Mouse (Mus musculus) testis, postnatal 10 days (tissue): Measurements from ENCODE around the gene Hist1h4a.
"Not testable (repeated sequence)": the region's sequence is repeated elsewhere in the genome, so short reads cannot be mapped to it uniquely, and the experiment has no call there.

Experiments
- DNase-seq: peaks from one replicate; pipeline ENCODE4 v3.0.0; 2021; ENCODE audit warnings: low spot score

The Hist1h4a gene

GRCm38 (mm10) chr13:23760972-23761864 lies at the start of gene Hist1h4a:
Gene Hist1h4a (minus strand): TSS chr13:23761230.
- peak; percentile 99 for DNase-seq

- no peak for DNase-seq
These were observed 45.5 kb upstream of the Hist1h4a start, which contains the start of gene Slc17a2 for GRCm38 (mm10) chr13:23806422-23807052. Gene Slc17a2 (plus strand): TSS chr13:23806993.

DNA sequence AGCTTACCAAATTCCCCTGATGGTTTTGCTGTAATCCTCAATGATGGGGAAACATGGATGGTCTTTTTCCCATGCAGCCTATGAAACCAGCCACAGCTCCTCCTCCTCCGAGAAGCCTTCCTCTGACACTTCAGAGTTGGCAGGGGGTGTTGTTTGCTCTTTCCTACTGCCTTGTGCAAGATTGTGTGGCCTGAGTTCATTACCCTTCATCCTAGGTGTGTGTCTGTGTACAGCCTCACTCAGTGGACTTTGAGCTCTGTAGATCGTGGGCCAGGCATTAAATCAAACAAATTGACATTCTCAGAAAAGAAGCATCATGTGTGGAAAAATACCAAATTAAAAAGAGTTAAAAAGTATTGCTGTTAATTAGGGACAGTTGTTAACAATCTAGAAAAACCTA lies 43.5 kb upstream of the Hist1h4a start:
- DNase-seq, result no peak

GRCm38 (mm10) chr13:23799405-23799804 lies 38.4 kb upstream of the Hist1h4a start:
- DNase-seq, result no peak

DNA sequence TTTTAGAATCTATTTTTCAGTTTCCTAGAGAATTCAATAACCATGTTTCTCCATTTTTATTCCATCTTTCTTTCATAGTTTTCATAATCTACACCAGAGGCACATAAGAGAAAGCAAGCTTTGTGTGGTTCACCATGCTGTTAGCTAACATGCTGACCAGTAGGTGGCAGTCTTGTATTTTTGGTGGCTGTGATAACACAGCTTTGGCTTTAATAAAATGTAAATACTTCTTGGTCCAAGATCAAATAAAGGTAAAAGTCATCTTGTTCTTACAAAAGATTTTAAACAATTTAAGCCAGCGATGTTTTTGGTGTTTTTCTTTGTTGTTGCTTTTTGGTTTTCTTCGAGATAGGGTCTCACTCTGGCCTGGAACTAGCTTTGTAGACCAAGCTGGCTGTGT lies 31.5 kb upstream of the Hist1h4a start:
- DNase-seq, result peak; percentile 52

DNA sequence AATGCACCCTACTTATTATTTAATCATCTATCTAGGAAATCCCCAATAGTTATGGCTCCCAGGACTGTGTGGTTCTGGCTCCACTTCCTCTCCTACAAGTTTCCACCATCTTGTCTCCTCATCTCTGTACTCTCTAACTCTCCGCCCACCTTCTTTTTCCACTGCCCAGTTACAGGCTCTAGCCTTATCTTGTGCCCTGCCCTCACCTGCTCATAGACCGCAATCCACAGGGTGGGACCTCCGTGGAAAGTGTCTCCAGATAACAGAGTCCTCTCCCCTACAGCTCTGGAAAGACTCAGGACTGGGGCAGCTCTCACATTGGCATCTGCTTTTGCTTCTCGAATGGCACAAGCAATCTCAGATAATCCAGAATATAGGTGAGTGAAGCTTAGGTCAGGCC lies 18.0 kb upstream of the Hist1h4a start:
- DNase-seq, result no peak

GRCm38 (mm10) chr13:23778339-23778738 lies 17.3 kb upstream of the Hist1h4a start:
- no peak for DNase-seq

GRCm38 (mm10) chr13:23772561-23773313 lies 11.7 kb upstream of the Hist1h4a start:
- DNase-seq, result peak; percentile 48

DNA sequence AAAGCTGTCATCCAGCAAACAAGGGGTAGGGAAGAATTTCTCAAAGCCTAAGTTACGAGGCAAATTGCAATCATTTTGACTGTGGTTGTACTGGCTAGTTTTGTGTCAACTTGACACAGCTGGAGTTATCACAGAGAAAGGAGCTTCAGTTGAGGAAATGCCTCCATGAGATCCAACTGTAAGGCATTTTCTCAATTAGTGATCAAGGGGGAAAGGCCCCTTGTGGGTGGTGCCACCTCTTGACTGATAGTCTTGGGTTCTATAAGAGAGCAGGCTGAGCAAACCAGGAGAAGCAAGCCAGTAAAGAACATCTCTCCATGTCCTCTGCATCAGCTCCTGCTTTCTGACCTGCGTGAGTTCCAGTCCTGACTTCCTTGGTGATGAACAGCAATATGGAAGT lies 8.6 kb upstream of the Hist1h4a start, which contains the start of gene Trim38:
Gene Trim38 (plus strand): TSS at position 301 of the 400 bp plus-strand sequence.
- not testable (repeated sequence) for DNase-seq

DNA sequence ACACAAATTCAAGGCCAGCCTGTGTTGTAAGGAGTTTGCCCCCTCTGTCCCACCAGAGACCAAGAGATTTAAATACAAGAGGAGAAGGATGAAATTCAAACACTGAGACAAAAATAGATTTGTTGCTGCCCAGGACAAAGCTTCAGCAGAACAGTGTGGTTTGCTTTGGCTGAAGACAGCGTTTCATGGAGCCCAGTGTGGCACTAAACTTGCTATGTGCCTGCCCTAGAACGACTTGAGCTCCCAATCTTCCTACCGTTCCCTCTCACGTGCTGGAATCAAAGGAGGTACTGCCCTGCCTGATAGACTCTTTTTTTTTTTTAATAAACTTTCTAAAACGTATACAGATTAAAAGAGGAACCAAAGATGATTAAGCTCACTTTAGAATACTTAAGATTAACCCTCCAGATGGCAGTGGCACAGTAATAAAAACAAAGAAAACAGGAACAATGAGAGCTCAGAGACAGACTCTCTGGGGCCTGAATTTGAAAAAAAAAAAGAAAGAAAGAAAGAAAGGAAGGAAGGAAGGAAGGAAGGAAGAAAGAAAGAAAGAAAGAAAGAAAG lies 7.9 kb upstream of the Hist1h4a start:
- DNase-seq, result no peak

DNA sequence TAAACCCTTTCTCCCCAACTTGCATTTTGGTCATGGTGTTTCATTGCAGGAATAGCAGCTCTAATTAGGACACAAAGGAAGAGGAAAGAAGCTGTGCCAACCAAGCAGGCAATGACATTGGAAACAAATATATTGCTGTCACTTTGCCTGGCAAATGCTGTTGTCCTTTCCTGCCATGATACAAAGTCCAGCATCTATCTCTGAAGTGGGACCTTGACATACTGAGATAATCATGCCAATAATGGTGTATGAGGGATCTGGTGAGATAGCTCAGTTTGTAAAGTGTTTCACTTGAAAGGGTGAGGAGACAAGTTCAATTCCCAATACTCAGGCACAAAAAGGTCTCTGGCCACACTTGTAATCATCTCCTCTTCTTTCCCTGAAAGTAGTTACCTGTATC lies 5.7 kb upstream of the Hist1h4a start:
- DNase-seq, result no peak

GRCm38 (mm10) chr13:23765172-23765513 lies 4.1 kb upstream of the Hist1h4a start:
- no peak for DNase-seq

- no peak for DNase-seq
These were observed 3.5 kb upstream of the Hist1h4a start for GRCm38 (mm10) chr13:23764324-23765171.

DNA sequence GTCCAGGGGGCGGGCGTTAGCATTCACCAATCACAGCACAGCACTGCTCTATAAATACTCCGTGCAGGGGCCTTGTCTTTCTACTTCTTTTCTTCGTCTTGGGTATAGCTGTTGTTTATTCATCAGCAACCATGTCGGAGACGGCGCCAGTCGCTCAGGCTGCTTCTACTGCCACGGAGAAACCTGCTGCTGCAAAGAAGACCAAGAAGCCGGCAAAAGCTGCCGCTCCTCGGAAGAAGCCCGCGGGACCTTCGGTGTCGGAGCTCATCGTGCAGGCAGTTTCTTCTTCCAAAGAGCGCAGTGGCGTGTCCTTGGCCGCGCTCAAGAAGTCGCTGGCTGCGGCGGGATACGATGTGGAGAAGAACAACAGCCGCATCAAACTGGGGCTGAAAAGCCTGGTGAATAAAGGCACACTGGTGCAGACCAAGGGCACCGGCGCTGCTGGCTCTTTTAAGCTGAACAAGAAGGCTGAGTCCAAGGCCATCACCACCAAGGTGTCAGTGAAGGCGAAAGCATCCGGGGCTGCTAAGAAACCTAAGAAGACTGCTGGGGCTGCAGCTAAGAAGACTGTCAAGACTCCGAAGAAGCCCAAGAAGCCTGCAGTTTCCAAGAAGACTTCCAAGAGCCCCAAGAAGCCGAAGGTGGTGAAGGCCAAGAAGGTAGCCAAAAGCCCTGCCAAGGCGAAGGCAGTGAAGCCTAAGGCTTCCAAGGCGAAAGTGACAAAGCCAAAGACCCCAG lies 2.7 kb upstream of the Hist1h4a start, which contains the start of gene Hist1h1a:
Gene Hist1h1a (plus strand): TSS at position 81 of the 738 bp plus-strand sequence.
- no peak for DNase-seq

- DNase-seq, result peak; percentile 89
These were observed 2.2 kb upstream of the Hist1h4a start for GRCm38 (mm10) chr13:23763242-23763585.

DNA sequence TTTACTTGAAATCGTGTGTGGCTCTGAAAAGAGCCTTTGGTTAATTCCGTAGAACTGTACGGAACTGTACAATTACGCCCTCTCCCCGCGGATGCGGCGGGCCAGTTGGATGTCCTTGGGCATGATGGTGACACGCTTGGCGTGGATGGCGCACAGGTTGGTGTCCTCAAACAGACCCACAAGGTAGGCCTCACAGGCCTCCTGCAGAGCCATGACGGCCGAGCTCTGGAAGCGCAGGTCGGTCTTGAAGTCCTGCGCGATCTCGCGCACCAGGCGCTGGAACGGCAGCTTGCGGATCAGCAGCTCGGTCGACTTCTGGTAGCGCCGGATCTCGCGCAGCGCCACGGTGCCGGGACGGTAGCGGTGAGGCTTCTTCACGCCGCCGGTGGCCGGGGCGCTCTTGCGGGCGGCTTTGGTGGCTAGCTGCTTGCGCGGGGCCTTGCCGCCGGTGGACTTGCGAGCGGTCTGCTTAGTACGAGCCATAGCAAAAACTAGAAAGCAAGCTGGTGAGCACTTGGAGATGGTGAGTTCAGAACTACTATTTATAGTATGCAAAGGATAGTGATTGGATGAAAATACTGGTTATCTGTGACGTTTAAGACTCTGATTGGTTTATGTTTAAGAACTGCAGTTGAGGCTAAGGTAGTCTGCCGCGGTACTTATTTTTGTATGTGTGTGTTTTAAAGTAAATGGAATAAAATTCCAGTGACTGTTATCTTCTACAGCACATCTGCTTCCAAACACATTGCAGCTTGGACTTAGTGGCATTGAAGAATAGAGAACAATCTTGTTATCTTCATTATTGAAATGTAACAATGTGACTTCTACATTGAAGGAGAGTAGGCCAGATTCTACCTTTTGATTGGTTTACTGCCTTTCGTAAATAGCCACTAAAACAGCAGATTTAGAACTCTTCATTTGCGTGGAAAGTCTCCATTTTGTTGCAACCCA lies 1.1 kb upstream of the Hist1h4a start, which contains the start of gene Hist1h3a:
Gene Hist1h3a (minus strand): TSS at position 516 of the 951 bp plus-strand sequence.
- DNase-seq, result not testable (repeated sequence)

GRCm38 (mm10) chr13:23760240-23760971 lies 624 bp downstream of the Hist1h4a start:
- no peak for DNase-seq

GRCm38 (mm10) chr13:23759916-23760239 lies 1.2 kb downstream of the Hist1h4a start:
- DNase-seq, result no peak
